Comparison of ENCODE assay signal across 11 mouse cellular contexts in genomic region chr6:38081727-38082341, GRCm38 (mm10). TPM values are rescaled to one million over a fixed set of nuclear protein-coding genes. Genes with fewer than 3 reads are reported as not detected.
DNase-seq lines count a peak whose midpoint lies in the region; ATAC-seq and TF ChIP-seq lines count a peak whose summit lies in the region.
"Had no signal": no experiment of that assay in that cellular context is flagged by ENCODE, and none has a peak within 500 bp of the region (broad histone marks: within the 10 kb centered on the region; RNA-seq: fewer than 3 reads in every experiment).

No protein-coding gene starts in this region.

- no peaks in the 10 kb centered on the region for H3K9me3 ChIP-seq in liver, embryonic 16.5 days (replicated peaks; ENCODE audit: control insufficient read depth, low read length)
- H3K9me3 ChIP-seq in midbrain, postnatal 0 days (ENCODE audit: low read length) = no peaks in the 10 kb centered on the region
- no peaks in the 10 kb centered on the region for H3K9me3 ChIP-seq in hindbrain, embryonic 14.5 days (ENCODE audit: control insufficient read depth, low read length)
- H3K9me3 ChIP-seq: G1E had no signal

- peak; percentile 67 for ATAC-seq in liver, embryonic 16.5 days (ENCODE audit: low read depth)
- ATAC-seq in midbrain, postnatal 0 days (ENCODE audit: low FRiP score) = no peak
- no peak for ATAC-seq in hindbrain, embryonic 14.5 days (ENCODE audit: low FRiP score)

- no peak overlapping the region for H3K9ac ChIP-seq in liver, embryonic 16.5 days (ENCODE audit: low read depth, low read length)
- no peak overlapping the region for H3K9ac ChIP-seq in midbrain, postnatal 0 days (replicated peaks; ENCODE audit: low read length, poor library complexity, severe bottlenecking)
- H3K9ac ChIP-seq in hindbrain, embryonic 14.5 days = no peak overlapping the region

- intact Hi-C loops in heart, postnatal 10 days (cut with DNase I) = no loop called here

- H3K4me1 ChIP-seq in liver, embryonic 16.5 days (ENCODE audit: control insufficient read depth, low read depth, low read length) = no peaks in the 10 kb centered on the region; the same call in 1 of the 2 replicates
- no peaks in the 10 kb centered on the region for H3K4me1 ChIP-seq in midbrain, postnatal 0 days (ENCODE audit: insufficient read depth, low read length)
- no peaks in the 10 kb centered on the region for H3K4me1 ChIP-seq in hindbrain, embryonic 14.5 days (replicated peaks; ENCODE audit: control insufficient read depth, insufficient read depth, low read length)

- H3K27me3 ChIP-seq in liver, embryonic 16.5 days (ENCODE audit: control insufficient read depth, insufficient read depth, low read depth, low read length) = no peaks in the 10 kb centered on the region
- H3K27me3 ChIP-seq in midbrain, postnatal 0 days (ENCODE audit: insufficient read depth, low read length) = no peaks in the 10 kb centered on the region
- H3K27me3 ChIP-seq in hindbrain, embryonic 14.5 days (ENCODE audit: control insufficient read depth, insufficient read depth, low read length) = no peaks in the 10 kb centered on the region

- no peak for TF ChIP-seq CTCF in midbrain, postnatal 0 days (IDR thresholded peaks at IDR 0.05)

- H3K27ac ChIP-seq in liver, embryonic 16.5 days (ENCODE audit: low read length) = no peak overlapping the region
- H3K27ac ChIP-seq in midbrain, postnatal 0 days (ENCODE audit: low read depth, low read length) = no peak overlapping the region
- no peak overlapping the region for H3K27ac ChIP-seq in hindbrain, embryonic 14.5 days

- H3K4me2 ChIP-seq in liver, embryonic 16.5 days (ENCODE audit: low read depth, low read length) = no peak overlapping the region
- no peak overlapping the region for H3K4me2 ChIP-seq in midbrain, postnatal 0 days (ENCODE audit: low read depth, low read length, poor library complexity, severe bottlenecking)
- H3K4me2 ChIP-seq in hindbrain, embryonic 14.5 days (replicated peaks) = no peak overlapping the region

- WGBS in liver, embryonic 16.5 days (ENCODE audit: insufficient replicate concordance) = 62% methylated on average over 11 of the region's 11 CpGs
- WGBS in midbrain, postnatal 0 days = 57% methylated on average over 11 of the region's 11 CpGs
- 76% methylated on average over 11 of the region's 11 CpGs for WGBS in hindbrain, embryonic 14.5 days

- no peak overlapping the region for H3K4me3 ChIP-seq in liver, embryonic 16.5 days (ENCODE audit: low read depth, low read length)
- H3K4me3 ChIP-seq in midbrain, postnatal 0 days (ENCODE audit: low read depth, low read length) = no peak overlapping the region
- H3K4me3 ChIP-seq in hindbrain, embryonic 14.5 days (replicated peaks; ENCODE audit: low read length) = no peak overlapping the region

- peak; percentile 59 for DNase-seq in 3134 (ENCODE audit: extremely low read depth, insufficient read length, low spot score)
- peak; percentile 16 for DNase-seq in embryo, embryonic 11 days
- peak; percentile 34 to 47 for DNase-seq in heart, postnatal 10 days
- DNase-seq in adrenal gland, adult 8-10 months = no peak
- no peak for DNase-seq in right cerebral cortex, adult 2 months (ENCODE audit: low spot score in 2 of 2)
- no peak for DNase-seq in midbrain, postnatal 0 days (ENCODE audit: low spot score)
- DNase-seq in hindbrain, embryonic 14.5 days (ENCODE audit: low spot score) = no peak
- DNase-seq: cerebellum, adult 11-12 months had no signal

- H3K36me3 ChIP-seq in liver, embryonic 16.5 days (ENCODE audit: control insufficient read depth, insufficient read depth) = no peaks in the 10 kb centered on the region
- no peaks in the 10 kb centered on the region for H3K36me3 ChIP-seq in midbrain, postnatal 0 days (ENCODE audit: insufficient read depth, low read length)
- no peaks in the 10 kb centered on the region for H3K36me3 ChIP-seq in hindbrain, embryonic 14.5 days (replicated peaks; ENCODE audit: control insufficient read depth, insufficient read depth)
- H3K36me3 ChIP-seq: G1E had no signal

RNA-seq across cellular contexts. Expression of gene Tmem213, which starts 27.2 kb away (rescaled TPM):
- not detected for total RNA-seq in heart, postnatal 10 days (2021)
- not detected in 2 replicates for polyA plus RNA-seq in liver, embryonic 16.5 days (2015; fragmentation: Nextera tagmentation; extraction: Ambion mirVana)
- total RNA-seq in adrenal gland, adult 8-10 months (2022) = not detected
- total RNA-seq in midbrain, postnatal 0 days (2014; rRNA removed) = not detected in 2 replicates
- 0.26 TPM in 1 of 2 replicates, not detected in the other for polyA plus RNA-seq in midbrain, postnatal 0 days (2015; fragmentation: Nextera tagmentation; extraction: Ambion mirVana)
- not detected in 2 replicates for polyA plus RNA-seq in hindbrain, embryonic 14.5 days (2014; fragmentation: Nextera tagmentation; extraction: Ambion mirVana)
- total RNA-seq: G1E; heart, postnatal 36 days had no signal
- polyA plus RNA-seq: G1E had no signal

RNA-seq across cellular contexts. Expression of gene Svopl, which starts 35.0 kb away (rescaled TPM):
- total RNA-seq in heart, postnatal 10 days (2021) = 1 to 10 TPM in 1 of 2 experiments, under 1 TPM in 1; 0.57 to 1.1 TPM
- polyA plus RNA-seq in liver, embryonic 16.5 days (2015; fragmentation: Nextera tagmentation; extraction: Ambion mirVana) = 0.05 TPM in 2 replicates
- 1 to 10 TPM in 2 of 4 experiments, under 1 TPM in 2; 0.70 to 1.1 (median 0.96) TPM for total RNA-seq in adrenal gland, adult 8-10 months (2022)
- 0.28 and 0.99 TPM in 2 replicates for total RNA-seq in midbrain, postnatal 0 days (2014; rRNA removed)
- 0.33 and 0.51 TPM in 2 replicates for polyA plus RNA-seq in midbrain, postnatal 0 days (2015; fragmentation: Nextera tagmentation; extraction: Ambion mirVana)
- 0.81 and 1.6 TPM in 2 replicates for polyA plus RNA-seq in hindbrain, embryonic 14.5 days (2014; fragmentation: Nextera tagmentation; extraction: Ambion mirVana)
- total RNA-seq: G1E had no signal
- polyA plus RNA-seq: G1E had no signal

RNA-seq across cellular contexts. Expression of gene Atp6v0a4, which starts 42.6 kb away (rescaled TPM):
- 1 to 10 TPM; 3.5 to 5.1 TPM for total RNA-seq in heart, postnatal 10 days (2021)
- polyA plus RNA-seq in liver, embryonic 16.5 days (2015; fragmentation: Nextera tagmentation; extraction: Ambion mirVana) = 0.13 and 0.67 TPM in 2 replicates
- 1 to 10 TPM in 3 of 4 experiments, under 1 TPM in 1; 0.80 to 3.0 (median 2.3) TPM for total RNA-seq in adrenal gland, adult 8-10 months (2022)
- total RNA-seq in midbrain, postnatal 0 days (2014; rRNA removed) = 0.09 and 0.27 TPM in 2 replicates
- polyA plus RNA-seq in midbrain, postnatal 0 days (2015; fragmentation: Nextera tagmentation; extraction: Ambion mirVana) = 0.26 and 0.30 TPM in 2 replicates
- polyA plus RNA-seq in hindbrain, embryonic 14.5 days (2014; fragmentation: Nextera tagmentation; extraction: Ambion mirVana) = 0.09 and 0.26 TPM in 2 replicates
- total RNA-seq: G1E had no signal
- polyA plus RNA-seq: G1E had no signal

Comparison
In these comparisons a context has a peak if more than half of its experiments do, and no peak if none do; other contexts are left out.
1. DNase-seq: peak in 3134 (single experiment), embryo, embryonic 11 days (single experiment) and heart, postnatal 10 days (2 of 2); none in adrenal gland, adult 8-10 months (single experiment), right cerebral cortex, adult 2 months (0 of 2), midbrain, postnatal 0 days (single experiment) and hindbrain, embryonic 14.5 days (single experiment).